12 mouse cellular contexts compared by ENCODE assay signal in the genomic region with DNA sequence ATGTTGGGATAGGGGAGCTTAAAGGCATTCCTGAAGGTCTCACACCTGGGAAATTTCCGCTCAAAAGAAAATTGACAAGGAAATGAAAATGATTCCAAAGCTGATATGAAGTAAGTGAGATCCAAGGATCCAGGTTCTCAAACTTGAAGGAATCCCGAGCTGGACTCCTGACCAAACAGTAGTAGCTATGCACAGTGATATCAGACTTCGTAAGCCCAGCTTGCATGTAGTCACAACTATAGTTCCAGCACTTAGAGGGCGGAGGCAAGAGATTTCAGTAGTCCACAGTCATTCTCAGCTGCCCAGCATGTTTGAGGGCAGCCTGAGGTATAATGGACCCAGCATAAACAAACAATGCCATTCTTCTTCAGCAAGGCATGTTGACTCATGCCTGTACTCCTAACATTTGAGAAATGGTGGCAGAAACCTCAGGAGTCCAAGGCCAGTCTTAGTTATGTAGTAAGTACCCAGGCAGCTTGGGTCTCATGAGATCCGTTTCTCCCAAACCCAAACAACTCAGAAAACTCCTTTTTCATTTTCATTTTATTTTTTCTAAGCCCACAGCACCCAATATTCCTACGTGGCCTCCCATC. TPM values are rescaled to one million over a fixed set of nuclear protein-coding genes. Genes with fewer than 3 reads are reported as not detected.
A peak's percentile ranks its signal among the peaks of the same experiment; 100 is the strongest.
DNase-seq lines count a peak whose midpoint lies in the region; ATAC-seq and TF ChIP-seq lines count a peak whose summit lies in the region.
"Had no signal": no experiment of that assay in that cellular context is flagged by ENCODE, and none has a peak within 500 bp of the region (broad histone marks: within the 10 kb centered on the region; RNA-seq: fewer than 3 reads in every experiment).

No protein-coding gene starts in this region.

- ATAC-seq in kidney, embryonic 15.5 days (replicated peaks; ENCODE audit: low FRiP score): no peak
- no peak for ATAC-seq in embryonic facial prominence, embryonic 13.5 days (ENCODE audit: insufficient number of reproducible peaks, insufficient read depth, low FRiP score, low TSS enrichment, low read depth)
- ATAC-seq in liver, embryonic 12.5 days: no peak
- no peak for ATAC-seq in CD4-positive, CD25-positive, alpha-beta regulatory T cell, adult 4 months
- ATAC-seq: lung, postnatal 0 days had no signal

- peaks cover 18% of the 10 kb centered on the region for H3K4me1 ChIP-seq in kidney, embryonic 15.5 days
- peaks cover 3% of the 10 kb centered on the region; the same call in 1 of the 2 replicates for H3K4me1 ChIP-seq in kidney, adult 2 months (ENCODE audit: control insufficient read depth, insufficient read depth, low read length)
- H3K4me1 ChIP-seq in ES-Bruce4 (ENCODE audit: control insufficient read depth, insufficient read depth, low read length): no peaks in the 10 kb centered on the region
- peaks cover 16% of the 10 kb centered on the region for H3K4me1 ChIP-seq in embryonic facial prominence, embryonic 13.5 days
- peaks cover 47% of the 10 kb centered on the region for H3K4me1 ChIP-seq in liver, embryonic 12.5 days

- peak overlapping the region; percentile 60 for H3K4me2 ChIP-seq in kidney, embryonic 15.5 days
- peak overlapping the region; percentile 69 for H3K4me2 ChIP-seq in embryonic facial prominence, embryonic 13.5 days
- peak overlapping the region; percentile 75 for H3K4me2 ChIP-seq in liver, embryonic 12.5 days

- H3K36me3 ChIP-seq in kidney, embryonic 15.5 days: no peaks in the 10 kb centered on the region
- no peaks in the 10 kb centered on the region for H3K36me3 ChIP-seq in kidney, adult 2 months (ENCODE audit: control insufficient read depth, insufficient read depth, low read length)
- no peaks in the 10 kb centered on the region for H3K36me3 ChIP-seq in ES-Bruce4 (ENCODE audit: control insufficient read depth, insufficient read depth, low read length, poor library complexity, severe bottlenecking)
- no peaks in the 10 kb centered on the region for H3K36me3 ChIP-seq in embryonic facial prominence, embryonic 13.5 days
- no peaks in the 10 kb centered on the region for H3K36me3 ChIP-seq in liver, embryonic 12.5 days
- H3K36me3 ChIP-seq: G1E had no signal

- TF ChIP-seq EP300 in ES-Bruce4 (IDR thresholded peaks at IDR 0.05; ENCODE audit: insufficient read depth, low read depth, low read length): no peak

- no peak for TF ChIP-seq CTCF in kidney, adult 2 months (conservative IDR thresholded peaks at IDR 0.05; ENCODE audit: insufficient read depth, insufficient read length, low read depth, low read length)
- no peak for TF ChIP-seq CTCF in ES-Bruce4 (IDR thresholded peaks at IDR 0.05; ENCODE audit: low read depth, low read length)

- no peak overlapping the region for H3K4me3 ChIP-seq in kidney, embryonic 15.5 days (replicated peaks)
- H3K4me3 ChIP-seq in kidney, adult 2 months (ENCODE audit: insufficient read depth, low read depth, low read length): no peak overlapping the region
- no peak overlapping the region for H3K4me3 ChIP-seq in ES-Bruce4 (ENCODE audit: low read depth, low read length)
- no peak overlapping the region for H3K4me3 ChIP-seq in embryonic facial prominence, embryonic 13.5 days
- H3K4me3 ChIP-seq in liver, embryonic 12.5 days: peak overlapping the region; percentile 51

- peak overlapping the region; percentile 99 for H3K27ac ChIP-seq in kidney, embryonic 15.5 days
- H3K27ac ChIP-seq in kidney, adult 2 months (ENCODE audit: insufficient read depth, low read depth, low read length): no peak overlapping the region
- H3K27ac ChIP-seq in ES-Bruce4 (ENCODE audit: insufficient read depth, low read length): peak overlapping the region; percentile 32
- peak overlapping the region; percentile 98; the same call in 1 of the 2 replicates for H3K27ac ChIP-seq in embryonic facial prominence, embryonic 13.5 days
- H3K27ac ChIP-seq in liver, embryonic 12.5 days: peak overlapping the region; percentile 97

- H3K9ac ChIP-seq in kidney, embryonic 15.5 days: no peak overlapping the region
- peak overlapping the region; percentile 95; the same call in 1 of the 2 replicates for H3K9ac ChIP-seq in ES-Bruce4 (ENCODE audit: low read depth, poor library complexity, severe bottlenecking)
- H3K9ac ChIP-seq in embryonic facial prominence, embryonic 13.5 days: no peak overlapping the region
- peak overlapping the region; percentile 76 for H3K9ac ChIP-seq in liver, embryonic 12.5 days

- TF ChIP-seq POLR2A in kidney, adult 2 months (IDR thresholded peaks at IDR 0.05; ENCODE audit: low read depth, low read length): no peak
- no peak for TF ChIP-seq POLR2A in ES-Bruce4 (IDR thresholded peaks at IDR 0.05; ENCODE audit: insufficient read depth, low read length)

- H3K9me3 ChIP-seq in kidney, embryonic 15.5 days (replicated peaks): no peaks in the 10 kb centered on the region
- H3K9me3 ChIP-seq in ES-Bruce4 (replicated peaks; ENCODE audit: control insufficient read depth, insufficient read depth, low read length, poor library complexity, severe bottlenecking): no peaks in the 10 kb centered on the region
- no peaks in the 10 kb centered on the region for H3K9me3 ChIP-seq in embryonic facial prominence, embryonic 13.5 days
- no peaks in the 10 kb centered on the region for H3K9me3 ChIP-seq in liver, embryonic 12.5 days (replicated peaks)
- H3K9me3 ChIP-seq: G1E had no signal

- no peak for DNase-seq in kidney, adult 2 months
- no peak for DNase-seq in frontal cortex, postnatal 10 days (ENCODE audit: low spot score in 2 of 2)
- no peak for DNase-seq in frontal cortex, adult 2 months (ENCODE audit: extremely low spot score in 1 of 2, low spot score in 1 of 2)
- DNase-seq: adrenal gland, postnatal 14 days; gastrocnemius, postnatal 36 days had no signal

- no peaks in the 10 kb centered on the region for H3K27me3 ChIP-seq in kidney, embryonic 15.5 days
- H3K27me3 ChIP-seq in kidney, adult 2 months (replicated peaks; ENCODE audit: control insufficient read depth, insufficient read depth, low read length): no peaks in the 10 kb centered on the region
- no peaks in the 10 kb centered on the region for H3K27me3 ChIP-seq in ES-Bruce4 (ENCODE audit: control insufficient read depth, insufficient read depth, low read length, poor library complexity, severe bottlenecking)
- H3K27me3 ChIP-seq in embryonic facial prominence, embryonic 13.5 days: no peaks in the 10 kb centered on the region
- no peaks in the 10 kb centered on the region for H3K27me3 ChIP-seq in liver, embryonic 12.5 days (replicated peaks)

- 82% methylated on average over 6 of the region's 6 CpGs for WGBS in kidney, embryonic 15.5 days
- WGBS in kidney, adult 2 months: 93% methylated on average over 6 of the region's 6 CpGs
- 87% methylated on average over 6 of the region's 6 CpGs for WGBS in embryonic facial prominence, embryonic 13.5 days
- WGBS in liver, embryonic 12.5 days (ENCODE audit: insufficient replicate concordance): 71% methylated on average over 6 of the region's 6 CpGs

RNA-seq across cellular contexts. Expression of a gene that starts 1.7 kb away (rescaled TPM):
- polyA plus RNA-seq in kidney, embryonic 15.5 days (2015; fragmentation: Nextera tagmentation; extraction: Ambion mirVana): 1.3 and 1.5 TPM in 2 replicates
- polyA plus RNA-seq in kidney, adult 2 months (2012; rRNA removed): 0.43 and 0.44 TPM in 2 replicates
- polyA plus RNA-seq in ES-Bruce4 (2011; ENCODE audit: insufficient read depth, insufficient read length, low read depth, missing spikeins): 0.37 and 0.91 TPM in 2 replicates
- 1.2 and 1.4 TPM in 2 replicates for polyA plus RNA-seq in embryonic facial prominence, embryonic 13.5 days (2015; fragmentation: Nextera tagmentation; extraction: Ambion mirVana)
- 0.91 and 1.3 TPM in 2 replicates for polyA plus RNA-seq in liver, embryonic 12.5 days (2016; fragmentation: Nextera tagmentation; extraction: Ambion mirVana)
- polyA plus RNA-seq in frontal cortex, adult 2 months (2012; rRNA removed): 1.7 and 2.1 TPM in 2 replicates
- under 1 TPM; 0.51 to 0.74 TPM for polyA plus RNA-seq in CD4-positive, CD25-positive, alpha-beta regulatory T cell, adult 4 months (2017; shearing (Covaris generic))

RNA-seq across cellular contexts. Expression of a gene that starts 1.9 kb away (rescaled TPM):
- 65.3 and 71.8 TPM in 2 replicates for polyA plus RNA-seq in kidney, embryonic 15.5 days (2015; fragmentation: Nextera tagmentation; extraction: Ambion mirVana)
- 473 and 571 TPM in 2 replicates for polyA plus RNA-seq in kidney, adult 2 months (2012; rRNA removed)
- polyA plus RNA-seq in ES-Bruce4 (2011; ENCODE audit: insufficient read depth, insufficient read length, low read depth, missing spikeins): 9.1 and 10.6 TPM in 2 replicates
- 37.5 and 39.3 TPM in 2 replicates for polyA plus RNA-seq in embryonic facial prominence, embryonic 13.5 days (2015; fragmentation: Nextera tagmentation; extraction: Ambion mirVana)
- 75.3 and 75.6 TPM in 2 replicates for polyA plus RNA-seq in liver, embryonic 12.5 days (2016; fragmentation: Nextera tagmentation; extraction: Ambion mirVana)
- polyA plus RNA-seq in frontal cortex, adult 2 months (2012; rRNA removed): 154 and 172 TPM in 2 replicates
- 1 to 10 TPM; 4.0 to 4.2 TPM for polyA plus RNA-seq in CD4-positive, CD25-positive, alpha-beta regulatory T cell, adult 4 months (2017; shearing (Covaris generic))

RNA-seq across cellular contexts. Expression of a gene that starts 13.5 kb away (rescaled TPM):
- 0.31 TPM in 1 of 2 replicates, not detected in the other for polyA plus RNA-seq in kidney, embryonic 15.5 days (2015; fragmentation: Nextera tagmentation; extraction: Ambion mirVana)
- not detected in 2 replicates for polyA plus RNA-seq in kidney, adult 2 months (2012; rRNA removed)
- polyA plus RNA-seq in ES-Bruce4 (2011; ENCODE audit: insufficient read depth, insufficient read length, low read depth, missing spikeins): not detected in 2 replicates
- polyA plus RNA-seq in embryonic facial prominence, embryonic 13.5 days (2015; fragmentation: Nextera tagmentation; extraction: Ambion mirVana): not detected in 2 replicates
- polyA plus RNA-seq in liver, embryonic 12.5 days (2016; fragmentation: Nextera tagmentation; extraction: Ambion mirVana): not detected in 2 replicates
- not detected in 2 replicates for polyA plus RNA-seq in frontal cortex, adult 2 months (2012; rRNA removed)
- not detected for polyA plus RNA-seq in CD4-positive, CD25-positive, alpha-beta regulatory T cell, adult 4 months (2017; shearing (Covaris generic))
- polyA plus RNA-seq: G1E had no signal

RNA-seq across cellular contexts. Expression of a gene that starts 16.2 kb away (rescaled TPM):
- 7.5 and 8.5 TPM in 2 replicates for polyA plus RNA-seq in kidney, embryonic 15.5 days (2015; fragmentation: Nextera tagmentation; extraction: Ambion mirVana)
- 9.4 and 10.3 TPM in 2 replicates for polyA plus RNA-seq in kidney, adult 2 months (2012; rRNA removed)
- polyA plus RNA-seq in ES-Bruce4 (2011; ENCODE audit: insufficient read depth, insufficient read length, low read depth, missing spikeins): 1.3 and 2.5 TPM in 2 replicates
- 6.3 and 9.0 TPM in 2 replicates for polyA plus RNA-seq in embryonic facial prominence, embryonic 13.5 days (2015; fragmentation: Nextera tagmentation; extraction: Ambion mirVana)
- polyA plus RNA-seq in liver, embryonic 12.5 days (2016; fragmentation: Nextera tagmentation; extraction: Ambion mirVana): 8.6 and 11.6 TPM in 2 replicates
- 3.1 and 3.3 TPM in 2 replicates for polyA plus RNA-seq in frontal cortex, adult 2 months (2012; rRNA removed)
- 1 to 10 TPM; 8.7 to 9.4 TPM for polyA plus RNA-seq in CD4-positive, CD25-positive, alpha-beta regulatory T cell, adult 4 months (2017; shearing (Covaris generic))

RNA-seq across cellular contexts. Expression of a gene that starts 28.6 kb away (rescaled TPM):
- 6.4 and 7.7 TPM in 2 replicates for polyA plus RNA-seq in kidney, embryonic 15.5 days (2015; fragmentation: Nextera tagmentation; extraction: Ambion mirVana)
- polyA plus RNA-seq in kidney, adult 2 months (2012; rRNA removed): 21.2 and 21.4 TPM in 2 replicates
- polyA plus RNA-seq in ES-Bruce4 (2011; ENCODE audit: insufficient read depth, insufficient read length, low read depth, missing spikeins): not detected in 2 replicates
- polyA plus RNA-seq in embryonic facial prominence, embryonic 13.5 days (2015; fragmentation: Nextera tagmentation; extraction: Ambion mirVana): 5.1 and 6.5 TPM in 2 replicates
- 4.9 and 5.7 TPM in 2 replicates for polyA plus RNA-seq in liver, embryonic 12.5 days (2016; fragmentation: Nextera tagmentation; extraction: Ambion mirVana)
- polyA plus RNA-seq in frontal cortex, adult 2 months (2012; rRNA removed): 3.8 and 4.4 TPM in 2 replicates
- under 1 TPM; 0.57 to 0.69 TPM for polyA plus RNA-seq in CD4-positive, CD25-positive, alpha-beta regulatory T cell, adult 4 months (2017; shearing (Covaris generic))
- polyA plus RNA-seq: G1E had no signal

Comparison
In these comparisons a context has a peak if more than half of its experiments do, and no peak if none do; other contexts are left out.
1. H3K9ac ChIP-seq: peak in ES-Bruce4 (single experiment) and liver, embryonic 12.5 days (single experiment); none in kidney, embryonic 15.5 days (single experiment) and embryonic facial prominence, embryonic 13.5 days (single experiment).
2. Peak in every context shown above with its lines, with median percentiles within 50 percentile points of each other: H3K4me2 ChIP-seq.